Mouse (Mus musculus) hindbrain, embryonic 15.5 days (tissue): ENCODE measurements at regions not wholly inside any gene's neighbourhood (a gene's known extent, or its start where the extent isn't known, plus 50 kb on each side); places are given as distances from the start of the nearest gene placed in this dataset.
A peak's percentile ranks its signal among the peaks of the same experiment; 100 is the strongest.

Experiments
- ATAC-seq: fragments of 200-750 bp; cut with Nextera tagmentation; 2 replicates; pipeline ENCODE4 v1.8.0; 2017; ENCODE audit warnings: low read depth, moderate number of reproducible peaks, moderate TSS enrichment; ENCODE audit not compliant: low FRiP score
- H3K27ac ChIP-seq: fragments of 300-500 bp; sonication (generic); replicated peaks from 2 replicates; pipeline ENCODE4 v1.5.1; 2015; ENCODE audit warnings: mild to moderate bottlenecking, inconsistent platforms
- H3K27me3 ChIP-seq: fragments of 300-500 bp; sonication (generic); 2 replicates; pipeline ENCODE4 v1.6.1; 2015; ENCODE audit warnings: control low read depth, inconsistent platforms
- H3K36me3 ChIP-seq: fragments of 300-500 bp; sonication (generic); 2 replicates; pipeline ENCODE4 v1.6.1; 2015; ENCODE audit warnings: control low read depth, inconsistent platforms
- H3K4me1 ChIP-seq: fragments of 300-500 bp; sonication (generic); replicated peaks from 2 replicates; pipeline ENCODE4 v1.6.1; 2015; ENCODE audit warnings: control low read depth, inconsistent platforms
- H3K4me2 ChIP-seq: fragments of 300-500 bp; sonication (generic); 2 replicates; pipeline ENCODE4 v1.6.1; 2015; ENCODE audit warnings: moderate library complexity, mild to moderate bottlenecking, inconsistent platforms
- H3K4me3 ChIP-seq: fragments of 300-500 bp; sonication (generic); 2 replicates; pipeline ENCODE4 v1.5.1; 2015; ENCODE audit warnings: mild to moderate bottlenecking, inconsistent platforms
- H3K9ac ChIP-seq: fragments of 300-500 bp; sonication (generic); 2 replicates; pipeline ENCODE4 v1.6.1; 2015; ENCODE audit warnings: inconsistent platforms
- H3K9me3 ChIP-seq: fragments of 300-500 bp; sonication (generic); 2 replicates; pipeline ENCODE4 v1.6.1; 2016; ENCODE audit warnings: control low read depth, inconsistent platforms
- whole genome bisulfite sequencing: fragments of 180-500 bp; shearing (Covaris S2); methylation state at CpG from one replicate; pipeline ENCODE4 v1.1.7; 2015; 5-methylcytosine and 5-hydroxymethylcytosine counted together

DNA sequence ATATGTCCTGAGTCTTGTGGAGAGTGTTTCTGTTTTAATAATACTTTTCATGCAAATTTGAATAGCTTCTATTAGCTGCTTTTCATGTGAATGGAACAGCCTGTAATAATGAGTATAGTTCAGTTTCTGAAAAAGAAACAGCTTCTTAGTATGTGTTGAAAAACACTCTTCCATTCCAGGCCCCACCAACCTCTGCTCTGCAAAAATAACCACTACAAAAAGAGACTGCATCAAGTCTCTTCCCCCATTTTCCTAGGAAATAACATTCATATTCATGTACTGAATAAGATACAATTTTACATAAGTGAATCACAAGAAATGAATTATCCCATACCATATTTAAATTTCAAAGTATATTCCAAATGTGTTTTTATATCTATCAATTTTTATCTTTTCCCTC lies 234.0 kb upstream of the Smlr1 start:
- no peak overlapping the region for H3K4me2 ChIP-seq
- H3K4me1 ChIP-seq = no peaks in the 10 kb centered on the region
- no peaks in the 10 kb centered on the region for H3K36me3 ChIP-seq
- H3K27ac ChIP-seq = no peak overlapping the region
- no peaks in the 10 kb centered on the region for H3K27me3 ChIP-seq
- H3K4me3 ChIP-seq = no peak overlapping the region
- no peak overlapping the region for H3K9ac ChIP-seq
- no peak for ATAC-seq
- no peaks in the 10 kb centered on the region for H3K9me3 ChIP-seq

DNA sequence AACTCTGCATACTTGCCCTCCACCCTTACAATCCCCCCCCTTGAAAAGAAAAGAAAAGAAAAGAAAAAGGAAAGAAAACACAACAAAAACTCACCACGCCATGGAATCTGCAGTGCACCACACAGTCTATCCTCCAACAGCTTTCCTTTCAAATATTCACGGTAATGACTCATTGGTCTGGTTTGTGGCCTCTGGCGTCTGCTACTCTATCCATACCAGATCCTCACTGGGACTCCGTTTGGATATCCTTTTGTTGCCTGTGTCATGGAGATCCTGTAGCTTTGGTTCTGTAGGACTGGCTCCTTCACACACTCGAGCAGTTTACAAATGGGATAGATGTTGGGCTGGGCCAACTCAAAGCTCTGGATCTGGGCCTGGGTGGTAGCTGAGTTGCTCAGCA lies 232.4 kb upstream of the Smlr1 start:
- H3K9ac ChIP-seq = no peak overlapping the region
- 85% methylated on average over 5 of the region's 5 CpGs for WGBS
- no peaks in the 10 kb centered on the region for H3K36me3 ChIP-seq
- no peak for ATAC-seq
- H3K9me3 ChIP-seq = no peaks in the 10 kb centered on the region
- H3K27me3 ChIP-seq = no peaks in the 10 kb centered on the region
- H3K27ac ChIP-seq = no peak overlapping the region
- H3K4me1 ChIP-seq = no peaks in the 10 kb centered on the region
- H3K4me3 ChIP-seq = no peak overlapping the region
- H3K4me2 ChIP-seq = no peak overlapping the region

DNA sequence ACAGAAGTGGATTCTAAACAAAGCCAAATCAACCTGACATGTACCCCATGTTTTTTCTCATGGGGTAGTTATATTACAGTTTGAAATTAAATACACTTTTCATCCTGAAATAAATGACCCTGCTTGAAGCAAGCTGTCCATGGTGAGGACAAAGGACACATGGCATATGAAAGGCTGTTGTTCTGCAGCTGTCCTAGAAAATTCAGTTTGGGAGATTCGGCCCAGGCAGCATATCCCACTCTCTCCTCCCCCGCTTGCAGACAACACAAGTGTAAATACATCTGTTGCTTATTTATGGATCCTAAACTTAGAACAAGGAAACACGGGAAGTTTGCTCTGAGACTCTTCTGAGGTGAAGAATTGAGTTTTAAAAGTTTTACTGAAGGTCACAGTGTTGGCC lies 218.2 kb upstream of the Smlr1 start:
- Histone ChIP-seq H3K4me3 (no peak overlapping the region), H3K36me3 (no peaks in the 10 kb centered on the region), H3K9me3 (no peaks in the 10 kb centered on the region), H3K4me2 (no peak overlapping the region), H3K27me3 (no peaks in the 10 kb centered on the region), H3K9ac (no peak overlapping the region), H3K27ac (no peak overlapping the region), H3K4me1 (no peaks in the 10 kb centered on the region)
- 79% methylated on average over 3 of the region's 3 CpGs for WGBS
- no peak for ATAC-seq

- H3K9ac ChIP-seq = no peak overlapping the region
- WGBS = 73% methylated on average over 3 of the region's 3 CpGs
- H3K27me3 ChIP-seq = no peaks in the 10 kb centered on the region
- H3K27ac ChIP-seq = 0 out of 2 replicates have a peak overlapping the region, but pooled peaks have one; percentile 2
- H3K4me3 ChIP-seq = no peak overlapping the region
- no peak for ATAC-seq
- no peaks in the 10 kb centered on the region for H3K36me3 ChIP-seq
- H3K9me3 ChIP-seq = no peaks in the 10 kb centered on the region
- H3K4me1 ChIP-seq = 0 out of 2 replicates have a peak, but pooled peaks cover 3% of the 10 kb centered on the region
- H3K4me2 ChIP-seq = no peak overlapping the region
Measured at GRCm38 (mm10) chr10:25742678-25743077, 206.6 kb upstream of the Smlr1 start.

- no peak overlapping the region for H3K4me2 ChIP-seq
- H3K9ac ChIP-seq = no peak overlapping the region
- H3K36me3 ChIP-seq = no peaks in the 10 kb centered on the region
- H3K27me3 ChIP-seq = no peaks in the 10 kb centered on the region
- no peak overlapping the region for H3K27ac ChIP-seq
- H3K9me3 ChIP-seq = no peaks in the 10 kb centered on the region
- H3K4me3 ChIP-seq = no peak overlapping the region
- no peak for ATAC-seq
- 0 out of 2 replicates have a peak, but pooled peaks cover 3% of the 10 kb centered on the region for H3K4me1 ChIP-seq
- 74% methylated on average over 2 of the region's 2 CpGs for WGBS
Measured at GRCm38 (mm10) chr10:25740956-25741355, 204.9 kb upstream of the Smlr1 start.

GRCm38 (mm10) chr10:25730470-25730869 lies 194.4 kb upstream of the Smlr1 start:
- no peak overlapping the region for H3K4me3 ChIP-seq
- no peak overlapping the region for H3K9ac ChIP-seq
- whole genome bisulfite sequencing = 53% methylated on average over 3 of the region's 3 CpGs
- no peak overlapping the region for H3K4me2 ChIP-seq
- no peaks in the 10 kb centered on the region for H3K9me3 ChIP-seq
- H3K27ac ChIP-seq = no peak overlapping the region
- H3K4me1 ChIP-seq = no peaks in the 10 kb centered on the region
- H3K27me3 ChIP-seq = no peaks in the 10 kb centered on the region
- ATAC-seq = no peak
- H3K36me3 ChIP-seq = no peaks in the 10 kb centered on the region

DNA sequence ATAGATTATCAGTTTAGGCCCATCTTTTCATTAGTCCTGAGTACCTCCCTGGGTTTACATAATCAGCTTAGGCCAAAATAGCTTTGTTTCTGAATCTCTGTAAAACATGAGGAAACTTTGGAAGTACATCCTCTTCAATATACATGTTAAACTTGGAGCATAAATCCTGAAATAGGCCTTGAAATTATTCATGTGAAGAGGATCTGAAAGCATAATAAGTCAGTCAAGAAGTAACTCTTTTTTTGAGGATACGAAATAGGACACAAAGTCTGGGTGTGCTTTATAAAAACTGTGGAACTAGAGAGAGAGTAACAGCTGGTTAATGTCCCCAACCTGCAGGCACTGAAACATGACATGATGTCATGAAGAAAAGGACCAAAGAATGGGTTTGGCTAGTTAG lies 187.9 kb upstream of the Smlr1 start:
- no peaks in the 10 kb centered on the region for H3K4me1 ChIP-seq
- no peaks in the 10 kb centered on the region for H3K9me3 ChIP-seq
- no peak overlapping the region for H3K4me2 ChIP-seq
- no peak for ATAC-seq
- WGBS = 98% methylated on average over 1 of the region's 1 CpGs
- no peak overlapping the region for H3K27ac ChIP-seq
- H3K36me3 ChIP-seq = no peaks in the 10 kb centered on the region
- no peak overlapping the region for H3K9ac ChIP-seq
- H3K27me3 ChIP-seq = no peaks in the 10 kb centered on the region
- H3K4me3 ChIP-seq = no peak overlapping the region

- Histone ChIP-seq H3K27me3 (no peaks in the 10 kb centered on the region), H3K27ac (no peak overlapping the region), H3K4me1 (no peaks in the 10 kb centered on the region), H3K4me3 (no peak overlapping the region), H3K9ac (no peak overlapping the region), H3K36me3 (no peaks in the 10 kb centered on the region), H3K4me2 (no peak overlapping the region), H3K9me3 (no peaks in the 10 kb centered on the region)
- 83% methylated on average over 4 of the region's 4 CpGs for WGBS
- no peak for ATAC-seq
Measured at GRCm38 (mm10) chr10:25715747-25716146, 179.7 kb upstream of the Smlr1 start.

DNA sequence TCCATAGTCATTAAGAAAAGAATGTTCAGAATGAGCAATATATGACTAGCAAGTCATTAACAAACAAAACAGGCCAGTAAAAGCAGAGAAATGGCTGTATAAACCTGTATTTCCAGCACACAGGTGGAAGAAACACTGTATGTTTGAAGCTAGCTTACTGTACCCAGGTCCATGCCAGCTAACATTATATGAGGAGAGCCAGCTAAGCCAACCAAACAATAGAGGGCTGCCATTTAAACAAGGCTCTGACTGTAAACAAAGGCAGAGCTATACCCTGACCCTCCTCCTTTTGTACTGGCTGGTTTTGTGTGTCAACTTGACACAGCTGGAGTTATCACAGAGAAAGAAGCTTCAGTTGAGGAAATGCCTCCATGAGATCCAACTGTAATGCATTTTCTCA lies 178.6 kb upstream of the Smlr1 start:
- Histone ChIP-seq H3K9me3 (no peaks in the 10 kb centered on the region), H3K27me3 (no peaks in the 10 kb centered on the region), H3K4me1 (no peaks in the 10 kb centered on the region), H3K36me3 (no peaks in the 10 kb centered on the region), H3K9ac (no peak overlapping the region), H3K4me2 (no peak overlapping the region), H3K4me3 (no peak overlapping the region), H3K27ac (no peak overlapping the region)
- ATAC-seq = no peak

- no peak overlapping the region for H3K9ac ChIP-seq
- H3K4me3 ChIP-seq = no peak overlapping the region
- H3K27ac ChIP-seq = no peak overlapping the region
- H3K27me3 ChIP-seq = no peaks in the 10 kb centered on the region
- WGBS = 71% methylated on average over 12 of the region's 12 CpGs
- H3K36me3 ChIP-seq = no peaks in the 10 kb centered on the region
- H3K4me1 ChIP-seq = no peaks in the 10 kb centered on the region
- ATAC-seq = no peak
- H3K9me3 ChIP-seq = no peaks in the 10 kb centered on the region
- H3K4me2 ChIP-seq = no peak overlapping the region
Measured at GRCm38 (mm10) chr10:25714041-25714440, 178.0 kb upstream of the Smlr1 start.

- 54% methylated on average over 7 of the region's 7 CpGs for WGBS
- ATAC-seq = peak; percentile 54; the same call in 1 of the 2 replicates
Measured at GRCm38 (mm10) chr10:25707951-25708350, 171.9 kb upstream of the Smlr1 start.

DNA sequence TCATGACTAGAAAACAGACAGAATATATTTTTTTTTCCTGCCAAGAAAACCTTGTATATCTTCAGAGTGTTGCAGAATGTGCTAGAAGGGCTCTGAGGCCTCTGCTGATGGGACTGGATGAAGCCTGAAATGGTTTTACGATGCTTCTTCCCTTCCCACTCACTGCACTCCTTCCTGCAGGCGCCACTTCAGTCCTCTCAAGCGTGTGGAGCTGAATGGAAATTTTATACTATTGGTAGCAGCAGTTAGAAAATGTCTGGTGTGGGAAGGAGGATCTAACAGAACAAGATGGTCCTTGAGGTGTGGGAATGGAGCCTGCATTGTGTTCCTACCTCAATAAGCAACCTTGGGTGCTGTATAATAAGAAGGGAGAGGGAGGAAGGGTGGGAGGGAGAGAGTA lies 166.1 kb upstream of the Smlr1 start:
- H3K27ac ChIP-seq = no peak overlapping the region
- ATAC-seq = no peak
- no peaks in the 10 kb centered on the region for H3K4me1 ChIP-seq
- H3K9ac ChIP-seq = no peak overlapping the region
- no peak overlapping the region for H3K4me3 ChIP-seq
- no peaks in the 10 kb centered on the region for H3K27me3 ChIP-seq
- H3K4me2 ChIP-seq = no peak overlapping the region
- no peaks in the 10 kb centered on the region for H3K9me3 ChIP-seq
- 89% methylated on average over 3 of the region's 3 CpGs for WGBS
- no peaks in the 10 kb centered on the region for H3K36me3 ChIP-seq

More at GRCm38 (mm10) chr10:25707951-25708350, 171.9 kb upstream of the Smlr1 start:
- Histone ChIP-seq H3K4me1 (no peaks in the 10 kb centered on the region), H3K9ac (no peak overlapping the region), H3K4me2 (no peak overlapping the region), H3K27me3 (no peaks in the 10 kb centered on the region), H3K36me3 (no peaks in the 10 kb centered on the region), H3K4me3 (no peak overlapping the region), H3K9me3 (no peaks in the 10 kb centered on the region), H3K27ac (no peak overlapping the region)

- Histone ChIP-seq H3K4me2 (no peak overlapping the region), H3K4me1 (no peaks in the 10 kb centered on the region), H3K9me3 (no peaks in the 10 kb centered on the region), H3K36me3 (no peaks in the 10 kb centered on the region), H3K9ac (no peak overlapping the region), H3K27ac (no peak overlapping the region), H3K4me3 (no peak overlapping the region), H3K27me3 (no peaks in the 10 kb centered on the region)
- 67% methylated on average over 8 of the region's 8 CpGs for WGBS
- ATAC-seq = no peak
Measured at GRCm38 (mm10) chr10:25695798-25696197, 159.7 kb upstream of the Smlr1 start.
